Mouse (Mus musculus) neutrophil, adult 65 days (primary cell): ENCODE results near the gene Ddx1. TPM values are rescaled to one million over a fixed set of nuclear protein-coding genes. Genes with fewer than 3 reads are reported as not detected.

ENCODE experiments used
- total RNA-seq: library from RNA; stranded (reverse); gene quantifications from 2 replicates; pipeline ENCODE4 v1.2.4, GENCODE M21; 2023

Ddx1 gene
- 15.9 and 17.8 TPM in 2 replicates for total RNA-seq

DNA sequence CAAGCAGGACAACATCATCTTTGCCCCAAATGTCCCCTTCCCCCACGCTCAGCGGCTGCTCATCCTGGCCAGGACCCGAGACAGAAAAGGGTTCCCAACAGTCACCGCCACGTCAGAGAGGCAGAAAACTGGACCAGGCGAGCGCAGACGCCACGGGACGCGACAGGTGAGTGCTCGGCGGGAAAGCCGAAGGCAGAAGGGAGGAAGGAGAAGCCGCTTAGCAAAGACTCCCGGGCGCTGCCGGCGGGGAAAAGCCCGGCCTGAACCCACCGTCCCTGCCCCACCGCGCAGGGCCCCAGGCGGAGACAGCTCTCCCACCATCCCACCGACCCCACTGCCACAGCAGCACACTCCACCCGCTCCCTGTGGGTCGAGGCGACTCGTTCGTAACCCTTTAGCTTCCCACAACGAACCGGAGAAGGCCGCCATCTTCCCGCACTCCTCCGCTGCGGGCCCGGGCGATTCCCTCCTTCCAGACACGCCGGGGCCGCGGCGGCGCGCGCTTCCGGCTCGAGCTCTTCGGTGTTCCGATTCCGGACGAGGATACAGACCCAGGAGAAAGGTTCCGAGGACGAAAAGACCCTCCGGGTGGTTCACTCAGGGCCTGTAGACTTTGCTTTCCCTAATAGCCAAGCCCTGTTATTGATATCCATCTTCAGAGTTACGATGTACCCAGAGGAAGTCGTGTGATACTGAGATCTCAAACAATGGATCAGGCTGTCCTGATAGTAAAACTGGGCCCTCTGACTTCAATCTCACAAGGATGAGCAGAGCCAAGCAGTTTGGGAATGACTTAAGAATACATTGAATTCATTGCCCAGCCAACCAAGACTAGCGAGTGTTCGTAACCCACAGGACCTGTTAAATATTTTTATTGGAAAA lies at the start of gene Ddx1:
Gene Ddx1 (minus strand): TSS at position 523 of the 882 bp plus-strand sequence.

DNA sequence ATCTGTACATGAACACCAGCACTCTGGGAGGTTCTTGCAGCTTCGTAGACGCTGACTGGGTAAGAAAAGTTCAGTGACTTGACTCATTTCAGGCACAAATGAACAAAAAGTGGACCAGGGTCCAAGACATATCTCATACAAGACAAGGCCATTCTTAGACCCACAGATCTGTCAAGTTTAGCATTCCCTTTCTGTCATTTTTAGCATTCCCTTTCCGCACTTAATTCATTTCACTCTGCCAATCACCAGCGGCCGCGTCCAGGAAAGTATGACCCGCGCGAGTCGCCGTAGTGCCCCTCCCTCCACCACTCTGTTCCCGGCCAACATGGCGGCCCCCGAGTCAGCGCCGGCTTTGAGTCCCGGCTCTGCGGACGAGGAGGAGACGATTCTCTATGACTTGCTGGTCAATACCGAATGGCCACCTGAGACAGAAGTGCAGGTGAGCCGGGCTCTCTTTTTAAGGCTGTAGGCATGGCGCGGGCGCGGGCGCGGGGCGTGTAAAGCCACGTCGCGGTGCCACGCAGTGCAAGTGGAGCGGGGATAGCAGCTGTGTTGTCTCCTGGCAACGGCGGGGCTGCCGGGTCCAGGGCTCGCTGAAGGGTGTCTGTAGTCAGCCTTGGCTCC lies 19.9 kb upstream of the Ddx1 start, which contains the start of gene Nbas:
Gene Nbas (plus strand): TSS at position 308 of the 624 bp plus-strand sequence.

Other genes with a start within 250 kb of the Ddx1 start
- gene Nbas, start 19.9 kb upstream of the Ddx1 start, total RNA-seq = 7.7 and 10.8 TPM in 2 replicates